Comparison of ENCODE assay signal across 15 mouse cellular contexts in genomic region chr19:36242946-36243345, GRCm38 (mm10).
A peak's percentile ranks its signal among the peaks of the same experiment; 100 is the strongest.
DNase-seq lines count a peak whose midpoint lies in the region; ATAC-seq and TF ChIP-seq lines count a peak whose summit lies in the region.
"Had no signal": no experiment of that assay in that cellular context is flagged by ENCODE, and none has a peak within 500 bp of the region (broad histone marks: within the 10 kb centered on the region; RNA-seq: fewer than 3 reads in every experiment).

No protein-coding gene starts in this region.

- WGBS in lung, postnatal 0 days, result 57% methylated on average over 5 of the region's 5 CpGs

- H3K4me2 ChIP-seq in lung, postnatal 0 days (replicated peaks; ENCODE audit: low read depth, low read length), result no peak overlapping the region
- H3K4me2 ChIP-seq: midbrain, embryonic 11.5 days; neural tube, embryonic 13.5 days had no signal

- no peaks in the 10 kb centered on the region for H3K9me3 ChIP-seq in lung, postnatal 0 days (ENCODE audit: low read length)
- H3K9me3 ChIP-seq: neural tube, embryonic 13.5 days had no signal

- no peak for ATAC-seq in lung, postnatal 0 days
- ATAC-seq: liver, postnatal 0 days had no signal

- H3K9ac ChIP-seq in lung, postnatal 0 days (replicated peaks; ENCODE audit: low read depth), result no peak overlapping the region
- H3K9ac ChIP-seq: liver, postnatal 0 days; neural tube, embryonic 13.5 days had no signal

- H3K36me3 ChIP-seq in lung, postnatal 0 days (ENCODE audit: insufficient read depth, low read length), result no peaks in the 10 kb centered on the region
- H3K36me3 ChIP-seq: neural tube, embryonic 13.5 days had no signal

- TF ChIP-seq EP300 in lung, postnatal 0 days (IDR thresholded peaks at IDR 0.05), result no peak

- TF ChIP-seq CTCF in lung, postnatal 0 days (IDR thresholded peaks at IDR 0.05), result no peak
- no peak for TF ChIP-seq CTCF in left cerebral cortex, adult 2 months (IDR thresholded peaks at IDR 0.05)

- no peaks in the 10 kb centered on the region for H3K27me3 ChIP-seq in lung, postnatal 0 days (replicated peaks; ENCODE audit: insufficient read depth, low read length)
- H3K27me3 ChIP-seq: neural tube, embryonic 13.5 days had no signal

- no peak overlapping the region for H3K27ac ChIP-seq in lung, postnatal 0 days (ENCODE audit: low read length)
- no peak overlapping the region for H3K27ac ChIP-seq in left cerebral cortex, adult 2 months
- H3K27ac ChIP-seq: neural tube, embryonic 13.5 days had no signal

- no peak overlapping the region for H3K4me3 ChIP-seq in lung, postnatal 0 days (ENCODE audit: low read depth, low read length)
- H3K4me3 ChIP-seq in left cerebral cortex, adult 2 months, result no peak overlapping the region
- H3K4me3 ChIP-seq: neural tube, embryonic 13.5 days had no signal

- intact Hi-C loops in left cerebral cortex, adult 2 months (cut with DNase I), result no loop called here

- DNase-seq in 3T3-L1 (ENCODE audit: low read depth, low spot score), result peak; percentile 55
- peak; percentile 44 for DNase-seq in CD4-positive, CD25-positive, alpha-beta regulatory T cell, adult 2 months (ENCODE audit: low read depth, low spot score)
- peak; percentile 15 for DNase-seq in adipocyte (ENCODE audit: low spot score)
- DNase-seq in thymus, postnatal 0 days (ENCODE audit: low spot score), result peak; percentile 49
- no peak for DNase-seq in c-Kit-positive CD71-positive TER-119-positive erythroid progenitor cells, embryonic 14.5 days (ENCODE audit: low spot score)
- no peak for DNase-seq in lung, postnatal 0 days (ENCODE audit: low spot score)
- DNase-seq in left cerebral cortex, adult 2 months (ENCODE audit: extremely low spot score in 1 of 2, low spot score in 2 of 2), result no peak
- DNase-seq: adrenal gland, adult 2 months; cerebellum, postnatal 10 days; gastrocnemius, postnatal 10 days; kidney, postnatal 10 days; liver; liver, postnatal 0 days had no signal

- no peaks in the 10 kb centered on the region for H3K4me1 ChIP-seq in lung, postnatal 0 days (ENCODE audit: insufficient read depth, low read depth, low read length)
- H3K4me1 ChIP-seq: neural tube, embryonic 13.5 days had no signal

Comparison
In these comparisons a context has a peak if more than half of its experiments do, and no peak if none do; other contexts are left out.
1. DNase-seq: peak in 3T3-L1 (single experiment), CD4-positive, CD25-positive, alpha-beta regulatory T cell, adult 2 months (single experiment), adipocyte (single experiment) and thymus, postnatal 0 days (single experiment); none in c-Kit-positive CD71-positive TER-119-positive erythroid progenitor cells, embryonic 14.5 days (single experiment), lung, postnatal 0 days (single experiment) and left cerebral cortex, adult 2 months (0 of 2).